Mouse (Mus musculus): ENCODE measurements around the gene Milr1. TPM values are rescaled to one million over a fixed set of nuclear protein-coding genes. Genes with fewer than 3 reads are reported as not detected.
A peak's percentile ranks its signal among the peaks of the same experiment; 100 is the strongest.
"Not testable (repeated sequence)": the region's sequence is repeated elsewhere in the genome, so short reads cannot be mapped to it uniquely, and the experiment has no call there.

The Milr1 gene
- polyA plus RNA-seq, 1 experiment, result 0.23 TPM

DNA sequence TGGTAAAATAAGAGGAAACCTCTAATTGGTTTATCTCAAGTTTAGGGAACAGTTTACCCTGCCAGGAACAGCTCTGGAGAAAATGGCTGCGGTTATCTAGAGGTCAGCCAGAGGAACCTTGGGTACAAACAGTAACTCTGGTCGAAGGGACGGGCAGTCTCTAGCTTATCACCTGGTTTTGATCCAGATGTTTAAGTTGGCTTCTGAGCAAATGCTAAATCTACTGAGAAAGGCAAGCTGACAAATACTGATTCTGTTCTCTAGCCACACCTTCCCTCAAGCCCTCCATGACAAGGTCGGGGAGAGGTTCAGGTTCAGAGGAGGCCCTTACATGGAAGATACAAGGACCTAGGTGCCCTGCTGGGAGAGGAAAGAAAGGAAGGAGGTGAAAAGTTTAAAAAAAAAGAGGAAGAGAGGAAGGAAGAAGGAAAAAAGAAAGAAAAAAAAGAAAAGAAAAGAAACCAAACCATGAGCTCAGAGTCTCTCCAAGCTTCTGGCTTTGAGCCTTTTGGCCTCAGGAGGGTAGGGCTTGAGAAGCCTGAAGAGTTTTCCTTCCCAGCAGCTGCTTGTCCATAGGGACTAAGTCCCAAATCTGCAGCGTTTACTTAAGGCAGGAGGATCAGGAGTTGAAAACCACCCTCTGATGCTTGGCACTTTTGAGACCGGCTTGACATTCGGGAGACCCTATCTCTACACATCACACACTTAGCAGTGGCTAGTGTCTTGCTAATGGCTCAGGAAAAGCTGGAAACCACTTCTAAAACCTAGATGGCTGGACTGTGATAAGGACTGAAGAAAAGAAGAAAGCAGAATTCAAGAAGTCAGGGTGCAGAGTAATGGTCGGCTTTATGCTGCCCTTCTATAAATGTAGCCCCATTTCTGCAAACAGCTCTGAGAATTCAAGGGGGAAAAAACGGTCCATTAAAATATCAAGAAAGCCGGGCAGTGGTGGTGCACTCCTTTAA is 22.3 kb upstream of the Milr1 start:
- Histone ChIP-seq H3K27ac (ENCODE audit: insufficient read depth, low read length) (no peak overlapping the region), H3K4me3 (ENCODE audit: insufficient read depth, low read length) (no peak overlapping the region), H3K4me1 (ENCODE audit: control insufficient read depth, insufficient read depth, low read length) (peaks cover 2% of the 10 kb centered on the region; the same call in 1 of the 2 replicates)
- TF ChIP-seq POLR2A (IDR thresholded peaks at IDR 0.05; ENCODE audit: extremely low read depth, insufficient read depth, low read length), result no peak
- no peak for TF ChIP-seq CTCF (IDR thresholded peaks at IDR 0.05; ENCODE audit: extremely low read depth, insufficient read depth, low read length)

DNA sequence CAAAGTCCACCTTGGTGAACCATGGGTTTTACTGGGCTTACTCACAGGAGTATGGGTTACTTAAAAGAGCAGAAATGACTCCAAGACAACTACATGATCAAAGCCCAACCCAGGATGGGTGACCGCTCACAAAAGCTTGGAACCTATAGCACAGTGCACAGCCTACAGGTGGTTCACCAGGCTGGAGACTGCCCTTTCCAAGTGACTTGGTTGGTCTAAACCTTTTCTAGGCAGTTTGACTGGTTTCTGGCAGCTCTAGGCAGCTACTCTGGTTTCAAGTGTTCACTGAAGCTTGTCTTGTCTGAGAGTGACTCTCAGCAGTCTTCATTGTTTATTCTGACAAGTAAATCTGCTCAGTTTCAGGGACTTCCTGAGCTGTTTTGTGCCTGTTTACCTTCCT is 21.4 kb upstream of the Milr1 start:
- Histone ChIP-seq H3K4me1 (ENCODE audit: control insufficient read depth, insufficient read depth, low read length) (peaks cover 2% of the 10 kb centered on the region; the same call in 1 of the 2 replicates), H3K27ac (ENCODE audit: insufficient read depth, low read length) (no peak overlapping the region), H3K4me3 (ENCODE audit: insufficient read depth, low read length) (no peak overlapping the region)
- TF ChIP-seq POLR2A (IDR thresholded peaks at IDR 0.05; ENCODE audit: extremely low read depth, insufficient read depth, low read length) (no peak), CTCF (IDR thresholded peaks at IDR 0.05; ENCODE audit: extremely low read depth, insufficient read depth, low read length) (no peak)

DNA sequence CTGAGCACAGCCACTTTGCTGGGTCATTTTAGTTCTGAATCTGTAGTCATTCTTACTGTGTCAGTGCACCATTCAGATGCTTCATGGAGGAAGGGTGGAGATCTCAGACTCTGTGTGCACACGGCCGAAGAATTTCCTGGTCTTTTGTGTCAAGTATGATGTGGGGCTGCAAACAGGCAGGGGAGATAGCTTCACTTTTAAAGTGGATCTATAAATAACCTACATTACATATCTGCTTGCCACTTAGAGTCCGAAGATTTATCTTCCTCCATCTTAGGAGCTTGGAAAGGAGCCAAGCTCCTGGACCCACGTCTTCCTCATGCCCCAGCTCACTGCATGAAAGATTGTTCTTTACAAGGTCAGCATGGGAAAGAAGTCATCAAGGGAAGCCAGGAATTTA is 20.3 kb upstream of the Milr1 start:
- TF ChIP-seq CTCF (IDR thresholded peaks at IDR 0.05; ENCODE audit: extremely low read depth, insufficient read depth, low read length) (no peak), POLR2A (IDR thresholded peaks at IDR 0.05; ENCODE audit: extremely low read depth, insufficient read depth, low read length) (no peak)
- Histone ChIP-seq H3K27ac (ENCODE audit: insufficient read depth, low read length) (no peak overlapping the region), H3K4me1 (ENCODE audit: control insufficient read depth, insufficient read depth, low read length) (peaks cover 2% of the 10 kb centered on the region; the same call in 1 of the 2 replicates), H3K4me3 (ENCODE audit: insufficient read depth, low read length) (no peak overlapping the region)

DNA sequence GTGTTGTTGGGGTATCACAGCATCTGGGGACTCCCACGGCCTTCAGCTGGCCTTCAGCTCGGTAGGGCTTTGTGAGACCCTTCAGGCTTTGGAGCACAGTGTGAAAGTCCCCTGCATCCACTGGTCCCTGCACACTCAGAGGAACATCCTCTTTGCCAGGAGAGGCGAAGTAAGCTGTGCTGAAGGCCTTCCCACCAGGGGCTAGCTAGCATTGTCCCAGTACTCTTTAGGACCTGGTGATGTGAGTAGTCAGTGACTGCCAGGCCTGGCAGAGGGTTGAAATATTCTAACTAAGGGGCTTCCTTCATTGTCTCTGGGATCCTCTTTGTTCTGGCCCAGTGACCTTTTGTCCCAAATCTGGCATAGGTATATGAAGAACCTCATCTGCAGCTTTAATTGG is 14.4 kb upstream of the Milr1 start:
- peaks cover 3% of the 10 kb centered on the region; the same call in 1 of the 2 replicates for H3K4me1 ChIP-seq (ENCODE audit: control insufficient read depth, insufficient read depth, low read length)
- H3K27ac ChIP-seq (ENCODE audit: insufficient read depth, low read length), result no peak overlapping the region
- H3K4me3 ChIP-seq (ENCODE audit: insufficient read depth, low read length), result no peak overlapping the region
- TF ChIP-seq CTCF (IDR thresholded peaks at IDR 0.05; ENCODE audit: extremely low read depth, insufficient read depth, low read length), result no peak
- TF ChIP-seq POLR2A (IDR thresholded peaks at IDR 0.05; ENCODE audit: extremely low read depth, insufficient read depth, low read length), result no peak

DNA sequence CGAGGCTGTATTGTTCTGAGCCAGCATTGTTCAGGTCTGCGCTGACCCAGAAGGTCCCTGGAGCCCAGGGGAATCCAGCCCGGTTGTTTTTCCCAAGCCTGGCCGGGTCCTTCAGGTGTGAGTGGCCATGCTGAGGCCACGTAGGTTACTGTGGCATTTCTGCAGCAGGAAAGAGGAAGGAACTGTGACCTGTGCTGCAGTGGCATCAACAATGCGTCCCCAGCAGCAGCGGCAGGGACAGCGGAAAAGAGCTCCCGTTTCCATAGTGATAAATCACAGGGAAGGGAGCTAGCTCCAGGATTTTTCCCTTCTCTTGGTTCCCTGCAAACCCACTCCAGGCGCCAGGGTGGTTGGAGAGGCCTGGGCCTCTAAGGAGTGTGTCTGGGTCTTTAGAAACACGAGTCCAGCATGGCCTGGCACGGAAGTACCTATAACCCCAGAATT is 13.8 kb upstream of the Milr1 start:
- TF ChIP-seq CTCF (IDR thresholded peaks at IDR 0.05; ENCODE audit: extremely low read depth, insufficient read depth, low read length) (no peak), POLR2A (IDR thresholded peaks at IDR 0.05; ENCODE audit: extremely low read depth, insufficient read depth, low read length) (peak; percentile 20; the same call in 1 of the 2 replicates)
- H3K27ac ChIP-seq (ENCODE audit: insufficient read depth, low read length), result peak overlapping the region; percentile 11; the same call in 1 of the 2 replicates
- H3K4me3 ChIP-seq (ENCODE audit: insufficient read depth, low read length), result no peak overlapping the region
- H3K4me1 ChIP-seq (ENCODE audit: control insufficient read depth, insufficient read depth, low read length), result peaks cover 3% of the 10 kb centered on the region; the same call in 1 of the 2 replicates

- peaks cover 3% of the 10 kb centered on the region; the same call in 1 of the 2 replicates for H3K4me1 ChIP-seq (ENCODE audit: control insufficient read depth, insufficient read depth, low read length)
- no peak overlapping the region for H3K4me3 ChIP-seq (ENCODE audit: insufficient read depth, low read length)
- no peak overlapping the region for H3K27ac ChIP-seq (ENCODE audit: insufficient read depth, low read length)
- TF ChIP-seq CTCF (IDR thresholded peaks at IDR 0.05; ENCODE audit: extremely low read depth, insufficient read depth, low read length) (no peak), POLR2A (IDR thresholded peaks at IDR 0.05; ENCODE audit: extremely low read depth, insufficient read depth, low read length) (no peak)
Observed at GRCm38 (mm10) chr11:106739116-106739515, 11.9 kb upstream of the Milr1 start.

DNA sequence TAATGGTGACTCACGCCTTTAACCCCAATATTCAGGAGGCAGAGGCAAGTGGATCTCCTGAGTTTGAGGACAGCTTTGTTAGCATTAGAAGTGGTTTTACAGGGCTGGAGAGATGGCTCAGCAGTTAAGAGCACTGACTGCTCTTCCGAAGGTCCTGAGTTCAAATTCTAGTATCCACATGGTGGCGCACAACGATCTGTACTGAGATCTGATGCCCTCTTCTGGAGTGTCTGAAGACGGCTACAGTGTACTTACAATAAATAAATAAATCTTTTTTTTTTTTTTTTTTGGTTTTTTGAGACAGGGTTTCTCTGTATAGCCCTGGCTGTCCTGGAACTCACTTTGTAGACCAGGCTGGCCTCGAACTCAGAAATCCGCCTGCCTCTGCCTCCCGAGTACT is 10.3 kb upstream of the Milr1 start:
- H3K27ac ChIP-seq (ENCODE audit: insufficient read depth, low read length); H3K4me3 ChIP-seq (ENCODE audit: insufficient read depth, low read length); H3K4me1 ChIP-seq (ENCODE audit: control insufficient read depth, insufficient read depth, low read length): not testable (repeated sequence)

GRCm38 (mm10) chr11:106741232-106741631 is 9.8 kb upstream of the Milr1 start:
- Histone ChIP-seq H3K4me3 (ENCODE audit: insufficient read depth, low read length) (no peak overlapping the region), H3K27ac (ENCODE audit: insufficient read depth, low read length) (no peak overlapping the region), H3K4me1 (ENCODE audit: control insufficient read depth, insufficient read depth, low read length) (peaks cover 3% of the 10 kb centered on the region; the same call in 1 of the 2 replicates)
- TF ChIP-seq POLR2A (IDR thresholded peaks at IDR 0.05; ENCODE audit: extremely low read depth, insufficient read depth, low read length) (no peak), CTCF (IDR thresholded peaks at IDR 0.05; ENCODE audit: extremely low read depth, insufficient read depth, low read length) (no peak)

- TF ChIP-seq POLR2A (IDR thresholded peaks at IDR 0.05; ENCODE audit: extremely low read depth, insufficient read depth, low read length) (no peak), CTCF (IDR thresholded peaks at IDR 0.05; ENCODE audit: extremely low read depth, insufficient read depth, low read length) (no peak)
- Histone ChIP-seq H3K4me3 (ENCODE audit: insufficient read depth, low read length) (no peak overlapping the region), H3K4me1 (ENCODE audit: control insufficient read depth, insufficient read depth, low read length) (peaks cover 2% of the 10 kb centered on the region; the same call in 1 of the 2 replicates), H3K27ac (ENCODE audit: insufficient read depth, low read length) (no peak overlapping the region)
Observed at GRCm38 (mm10) chr11:106741826-106742225, 9.2 kb upstream of the Milr1 start.

DNA sequence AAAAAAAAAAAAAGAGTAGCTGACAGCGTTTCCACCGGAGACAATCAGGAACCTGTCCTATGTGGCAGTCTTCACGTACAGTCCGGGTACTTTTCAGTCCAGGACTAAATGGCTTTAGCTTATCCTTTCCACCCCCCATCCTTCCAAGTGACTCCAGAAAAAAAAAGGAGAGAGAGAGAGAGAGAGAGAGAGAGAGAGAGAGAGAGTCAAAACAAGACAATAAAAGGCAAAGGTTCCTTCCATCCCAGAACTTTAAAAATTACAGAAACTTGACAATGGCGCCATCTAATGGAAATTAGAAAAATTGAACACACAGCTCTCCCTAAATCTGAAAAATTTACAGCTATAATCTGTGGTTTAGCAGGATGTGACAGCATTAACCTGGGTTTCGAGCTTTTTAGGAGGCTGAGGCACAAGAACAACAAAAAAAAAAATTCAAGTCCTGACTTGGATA is 8.6 kb upstream of the Milr1 start:
- Histone ChIP-seq H3K27ac (ENCODE audit: insufficient read depth, low read length) (no peak overlapping the region), H3K4me3 (ENCODE audit: insufficient read depth, low read length) (no peak overlapping the region), H3K4me1 (ENCODE audit: control insufficient read depth, insufficient read depth, low read length) (peaks cover 2% of the 10 kb centered on the region; the same call in 1 of the 2 replicates)
- TF ChIP-seq POLR2A (IDR thresholded peaks at IDR 0.05; ENCODE audit: extremely low read depth, insufficient read depth, low read length) (no peak), CTCF (IDR thresholded peaks at IDR 0.05; ENCODE audit: extremely low read depth, insufficient read depth, low read length) (no peak)

Measured in cortical plate, adult 2 months (tissue).